8 mouse cellular contexts compared by ENCODE assay signal in genomic region chr17:24850773-24851127, GRCm38 (mm10). TPM values are rescaled to one million over a fixed set of nuclear protein-coding genes. Genes with fewer than 3 reads are reported as not detected.
DNase-seq lines count a peak whose midpoint lies in the region; ATAC-seq and TF ChIP-seq lines count a peak whose summit lies in the region.

No protein-coding gene starts in this region.

- H3K9me3 ChIP-seq in lung, embryonic 14.5 days (ENCODE audit: low read depth, low read length) = no peaks in the 10 kb centered on the region
- H3K9me3 ChIP-seq in embryonic facial prominence, embryonic 15.5 days (replicated peaks) = no peaks in the 10 kb centered on the region
- H3K9me3 ChIP-seq in limb, embryonic 10.5 days (replicated peaks) = no peaks in the 10 kb centered on the region
- no peaks in the 10 kb centered on the region for H3K9me3 ChIP-seq in neural tube, embryonic 15.5 days (replicated peaks)

- 0 out of 2 replicates have a peak, but pooled peaks cover 7% of the 10 kb centered on the region for H3K4me1 ChIP-seq in lung, embryonic 14.5 days (ENCODE audit: insufficient read depth)
- H3K4me1 ChIP-seq in embryonic facial prominence, embryonic 15.5 days = peaks cover 20% of the 10 kb centered on the region
- H3K4me1 ChIP-seq in limb, embryonic 10.5 days = peaks cover 23% of the 10 kb centered on the region
- peaks cover 23% of the 10 kb centered on the region for H3K4me1 ChIP-seq in neural tube, embryonic 15.5 days

- peak overlapping the region; percentile 67 for H3K4me2 ChIP-seq in lung, embryonic 14.5 days
- peak overlapping the region; percentile 96 for H3K4me2 ChIP-seq in embryonic facial prominence, embryonic 15.5 days (replicated peaks)
- H3K4me2 ChIP-seq in neural tube, embryonic 15.5 days = peak overlapping the region; percentile 93

- 0 out of 2 replicates have a peak overlapping the region, but pooled peaks have one; percentile 18 for H3K27ac ChIP-seq in lung, embryonic 14.5 days (ENCODE audit: low read depth)
- H3K27ac ChIP-seq in embryonic facial prominence, embryonic 15.5 days (replicated peaks) = peak overlapping the region; percentile 93
- H3K27ac ChIP-seq in limb, embryonic 10.5 days = peak overlapping the region; percentile 93
- H3K27ac ChIP-seq in neural tube, embryonic 15.5 days (replicated peaks) = peak overlapping the region; percentile 98

- 0 out of 2 replicates have a peak, but pooled peaks cover 6% of the 10 kb centered on the region for H3K27me3 ChIP-seq in lung, embryonic 14.5 days (ENCODE audit: insufficient read depth, low read length)
- peaks cover 5% of the 10 kb centered on the region for H3K27me3 ChIP-seq in embryonic facial prominence, embryonic 15.5 days
- H3K27me3 ChIP-seq in limb, embryonic 10.5 days (ENCODE audit: low read depth, poor library complexity, severe bottlenecking) = peaks cover 11% of the 10 kb centered on the region
- no peaks in the 10 kb centered on the region; the same call in 1 of the 2 replicates for H3K27me3 ChIP-seq in neural tube, embryonic 15.5 days (replicated peaks)

- H3K36me3 ChIP-seq in lung, embryonic 14.5 days (ENCODE audit: insufficient read depth) = 0 out of 2 replicates have a peak, but pooled peaks cover 2% of the 10 kb centered on the region
- H3K36me3 ChIP-seq in embryonic facial prominence, embryonic 15.5 days = peaks cover 21% of the 10 kb centered on the region
- 0 out of 2 replicates have a peak, but pooled peaks cover 8% of the 10 kb centered on the region for H3K36me3 ChIP-seq in limb, embryonic 10.5 days
- H3K36me3 ChIP-seq in neural tube, embryonic 15.5 days = peaks cover 15% of the 10 kb centered on the region

- 2% methylated on average over 20 of the region's 20 CpGs for WGBS in lung, embryonic 14.5 days
- 2% methylated on average over 20 of the region's 20 CpGs for WGBS in embryonic facial prominence, embryonic 15.5 days
- WGBS in limb, embryonic 10.5 days = 1% methylated on average over 20 of the region's 20 CpGs
- 2% methylated on average over 20 of the region's 20 CpGs for WGBS in neural tube, embryonic 15.5 days

- H3K4me3 ChIP-seq in lung, embryonic 14.5 days (ENCODE audit: low read depth, low read length) = peak overlapping the region; percentile 60
- peak overlapping the region; percentile 83 for H3K4me3 ChIP-seq in embryonic facial prominence, embryonic 15.5 days (replicated peaks)
- H3K4me3 ChIP-seq in limb, embryonic 10.5 days = peak overlapping the region; percentile 81
- peak overlapping the region; percentile 98 for H3K4me3 ChIP-seq in neural tube, embryonic 15.5 days (replicated peaks)

- ATAC-seq in lung, embryonic 14.5 days (ENCODE audit: insufficient read depth) = no peak
- ATAC-seq in embryonic facial prominence, embryonic 15.5 days (ENCODE audit: insufficient number of reproducible peaks, low FRiP score, low TSS enrichment, low read depth) = no peak
- ATAC-seq in neural tube, embryonic 15.5 days (ENCODE audit: low FRiP score) = no peak

- peak overlapping the region; percentile 62 for H3K9ac ChIP-seq in lung, embryonic 14.5 days
- peak overlapping the region; percentile 65 for H3K9ac ChIP-seq in embryonic facial prominence, embryonic 15.5 days
- peak overlapping the region; percentile 70 for H3K9ac ChIP-seq in neural tube, embryonic 15.5 days (replicated peaks)

- TF ChIP-seq CTCF in lung, embryonic 14.5 days (IDR thresholded peaks at IDR 0.05; ENCODE audit: low read depth) = no peak

- DNase-seq in lung, embryonic 14.5 days = no peak
- no peak for DNase-seq in lung, postnatal 4 days
- no peak for DNase-seq in limb, embryonic 10.5 days (ENCODE audit: low spot score)
- no peak for DNase-seq in Muller cell, postnatal 12 days (ENCODE audit: inconsistent ontology term)
- DNase-seq in urinary bladder, postnatal 14 days (ENCODE audit: low spot score) = no peak
- DNase-seq in frontal cortex, postnatal 14 days (ENCODE audit: low spot score in 2 of 2) = no peak

RNA-seq across cellular contexts. Expression of gene Fahd1, which starts 0.6 kb away (rescaled TPM):
- polyA plus RNA-seq in lung, embryonic 14.5 days (2014; fragmentation: Nextera tagmentation; extraction: Ambion mirVana) = 16.5 and 17.1 TPM in 2 replicates
- 19.1 and 19.8 TPM in 2 replicates for polyA plus RNA-seq in embryonic facial prominence, embryonic 15.5 days (2015; fragmentation: Nextera tagmentation; extraction: Ambion mirVana)
- 14.5 and 17.6 TPM in 2 replicates for polyA plus RNA-seq in limb, embryonic 10.5 days (2016; fragmentation: Nextera tagmentation; extraction: Ambion mirVana)
- polyA plus RNA-seq in neural tube, embryonic 15.5 days (2015; fragmentation: Nextera tagmentation; extraction: Ambion mirVana) = 26.0 and 26.4 TPM in 2 replicates

RNA-seq across cellular contexts. Expression of gene Hagh, which starts 10.8 kb away (rescaled TPM):
- polyA plus RNA-seq in lung, embryonic 14.5 days (2014; fragmentation: Nextera tagmentation; extraction: Ambion mirVana) = 23.2 and 24.8 TPM in 2 replicates
- polyA plus RNA-seq in embryonic facial prominence, embryonic 15.5 days (2015; fragmentation: Nextera tagmentation; extraction: Ambion mirVana) = 47.0 and 47.3 TPM in 2 replicates
- polyA plus RNA-seq in limb, embryonic 10.5 days (2016; fragmentation: Nextera tagmentation; extraction: Ambion mirVana) = 26.0 and 28.0 TPM in 2 replicates
- polyA plus RNA-seq in neural tube, embryonic 15.5 days (2015; fragmentation: Nextera tagmentation; extraction: Ambion mirVana) = 74.7 and 78.9 TPM in 2 replicates

RNA-seq across cellular contexts. Expression of gene Igfals, which starts 15.0 kb away (rescaled TPM):
- polyA plus RNA-seq in lung, embryonic 14.5 days (2014; fragmentation: Nextera tagmentation; extraction: Ambion mirVana) = 0.93 and 1.1 TPM in 2 replicates
- 0.43 and 1.1 TPM in 2 replicates for polyA plus RNA-seq in embryonic facial prominence, embryonic 15.5 days (2015; fragmentation: Nextera tagmentation; extraction: Ambion mirVana)
- polyA plus RNA-seq in limb, embryonic 10.5 days (2016; fragmentation: Nextera tagmentation; extraction: Ambion mirVana) = 0.55 and 0.84 TPM in 2 replicates
- 0.06 and 0.78 TPM in 2 replicates for polyA plus RNA-seq in neural tube, embryonic 15.5 days (2015; fragmentation: Nextera tagmentation; extraction: Ambion mirVana)

RNA-seq across cellular contexts. Expression of gene Nubp2, which starts 35.4 kb away (rescaled TPM):
- polyA plus RNA-seq in lung, embryonic 14.5 days (2014; fragmentation: Nextera tagmentation; extraction: Ambion mirVana) = 53.0 and 56.5 TPM in 2 replicates
- polyA plus RNA-seq in embryonic facial prominence, embryonic 15.5 days (2015; fragmentation: Nextera tagmentation; extraction: Ambion mirVana) = 48.9 and 49.6 TPM in 2 replicates
- 72.7 and 79.7 TPM in 2 replicates for polyA plus RNA-seq in limb, embryonic 10.5 days (2016; fragmentation: Nextera tagmentation; extraction: Ambion mirVana)
- 63.2 and 68.9 TPM in 2 replicates for polyA plus RNA-seq in neural tube, embryonic 15.5 days (2015; fragmentation: Nextera tagmentation; extraction: Ambion mirVana)

RNA-seq across cellular contexts. Expression of gene Spsb3, which starts 35.7 kb away (rescaled TPM):
- polyA plus RNA-seq in lung, embryonic 14.5 days (2014; fragmentation: Nextera tagmentation; extraction: Ambion mirVana) = 34.8 and 37.2 TPM in 2 replicates
- 43.5 and 45.3 TPM in 2 replicates for polyA plus RNA-seq in embryonic facial prominence, embryonic 15.5 days (2015; fragmentation: Nextera tagmentation; extraction: Ambion mirVana)
- polyA plus RNA-seq in limb, embryonic 10.5 days (2016; fragmentation: Nextera tagmentation; extraction: Ambion mirVana) = 48.0 and 50.8 TPM in 2 replicates
- 77.6 and 84.2 TPM in 2 replicates for polyA plus RNA-seq in neural tube, embryonic 15.5 days (2015; fragmentation: Nextera tagmentation; extraction: Ambion mirVana)

Comparison
In these comparisons a context has a peak if more than half of its experiments do, and no peak if none do; other contexts are left out.
1. H3K27ac ChIP-seq: peak in every context shown above with its lines; median percentile 98 in neural tube, embryonic 15.5 days; 93 in embryonic facial prominence, embryonic 15.5 days; 93 in limb, embryonic 10.5 days; 18 in lung, embryonic 14.5 days.